30 mouse cellular contexts compared by ENCODE assay signal in the genomic region with DNA sequence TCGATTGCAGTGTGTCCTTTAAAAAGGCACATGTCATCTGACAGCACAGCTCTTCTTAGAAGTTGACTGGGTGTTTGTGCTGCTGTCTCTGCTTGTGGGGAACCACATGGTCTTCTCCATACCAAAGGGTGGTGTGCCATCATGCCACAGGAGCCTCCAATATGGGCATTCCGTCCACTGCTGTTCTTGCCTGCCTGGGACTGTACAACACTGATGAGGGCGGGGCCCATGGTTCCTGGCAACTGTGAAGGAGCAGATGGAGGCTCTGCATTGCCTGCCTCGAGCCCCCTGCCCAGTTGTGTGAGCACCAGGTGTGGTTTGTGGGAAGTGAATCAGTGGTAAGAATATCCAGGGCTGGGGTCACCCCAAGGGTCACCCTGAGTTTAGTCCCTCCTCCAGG.
A peak's percentile ranks its signal among the peaks of the same experiment; 100 is the strongest.
DNase-seq lines count a peak whose midpoint lies in the region; ATAC-seq and TF ChIP-seq lines count a peak whose summit lies in the region.
"Had no signal": no experiment of that assay in that cellular context is flagged by ENCODE, and none has a peak within 500 bp of the region (broad histone marks: within the 10 kb centered on the region; RNA-seq: fewer than 3 reads in every experiment).

No protein-coding gene starts in this region.

- no peaks in the 10 kb centered on the region for H3K27me3 ChIP-seq in forebrain, postnatal 0 days (ENCODE audit: insufficient read depth, low read length)
- no peaks in the 10 kb centered on the region for H3K27me3 ChIP-seq in forebrain, embryonic 13.5 days
- H3K27me3 ChIP-seq: CH12.LX; embryonic facial prominence, embryonic 15.5 days; heart, embryonic 12.5 days; limb, embryonic 12.5 days; neural tube, embryonic 15.5 days had no signal

- no peak overlapping the region for H3K9ac ChIP-seq in forebrain, postnatal 0 days
- no peak overlapping the region for H3K9ac ChIP-seq in forebrain, embryonic 13.5 days
- H3K9ac ChIP-seq: embryonic facial prominence, embryonic 15.5 days; heart, embryonic 12.5 days; limb, embryonic 12.5 days; neural tube, embryonic 15.5 days had no signal

- H3K4me2 ChIP-seq in forebrain, postnatal 0 days (ENCODE audit: low read depth): no peak overlapping the region
- no peak overlapping the region for H3K4me2 ChIP-seq in forebrain, embryonic 13.5 days
- H3K4me2 ChIP-seq: embryonic facial prominence, embryonic 15.5 days; heart, embryonic 12.5 days; limb, embryonic 12.5 days; liver, embryonic 11.5 days; neural tube, embryonic 15.5 days had no signal

- no peak overlapping the region for H3K4me3 ChIP-seq in forebrain, postnatal 0 days (ENCODE audit: low read depth, low read length)
- H3K4me3 ChIP-seq in forebrain, embryonic 13.5 days: no peak overlapping the region
- no peak overlapping the region for H3K4me3 ChIP-seq in macrophage (ENCODE audit: inconsistent target)
- H3K4me3 ChIP-seq: embryonic facial prominence, embryonic 10.5 days; embryonic facial prominence, embryonic 15.5 days; gastrocnemius, adult 2 months; heart, adult 2 months; heart, embryonic 12.5 days; limb, embryonic 12.5 days; neural tube, embryonic 15.5 days had no signal

- peak overlapping the region; percentile 57 for H3K27ac ChIP-seq in forebrain, postnatal 0 days (ENCODE audit: low read depth, low read length)
- H3K27ac ChIP-seq in forebrain, embryonic 13.5 days: no peak overlapping the region
- H3K27ac ChIP-seq in macrophage: peak overlapping the region; percentile 59
- H3K27ac ChIP-seq: embryonic facial prominence, embryonic 10.5 days; heart, adult 2 months; kidney, postnatal 0 days; limb, embryonic 12.5 days; neural tube, embryonic 15.5 days had no signal

- peaks cover 5% of the 10 kb centered on the region; the same call in 1 of the 2 replicates for H3K4me1 ChIP-seq in forebrain, postnatal 0 days (ENCODE audit: insufficient read depth)
- peaks cover 7% of the 10 kb centered on the region; the same call in 1 of the 2 replicates for H3K4me1 ChIP-seq in forebrain, embryonic 13.5 days

- no peaks in the 10 kb centered on the region for H3K79me2 ChIP-seq in macrophage (ENCODE audit: inconsistent target)

- H3K36me3 ChIP-seq in forebrain, postnatal 0 days (ENCODE audit: insufficient read depth): peaks cover 40% of the 10 kb centered on the region
- peaks cover 71% of the 10 kb centered on the region for H3K36me3 ChIP-seq in forebrain, embryonic 13.5 days (ENCODE audit: poor library complexity, severe bottlenecking)
- peaks cover 22% of the 10 kb centered on the region; the same call in 1 of the 2 replicates for H3K36me3 ChIP-seq in macrophage (ENCODE audit: inconsistent target)

- no peak for TF ChIP-seq CTCF in forebrain, postnatal 0 days (IDR thresholded peaks at IDR 0.05; ENCODE audit: low read depth)

- ATAC-seq in forebrain, postnatal 0 days: peak; percentile 68
- ATAC-seq in forebrain, embryonic 13.5 days: no peak; the same call in 1 of the 2 replicates
- ATAC-seq: intestine, embryonic 16.5 days had no signal

- peak; percentile 80 to 87 for DNase-seq in cerebellum, postnatal 10 days
- no peak for DNase-seq in cerebellum, adult 11 months
- no peak for DNase-seq in forebrain, postnatal 0 days
- DNase-seq in left cerebral cortex, postnatal 4 days: peak; percentile 77
- no peak for DNase-seq in left cerebral cortex, postnatal 14 days (ENCODE audit: low spot score in 2 of 2)
- DNase-seq in Muller cell, postnatal 12 days (ENCODE audit: inconsistent ontology term): no peak
- DNase-seq: adrenal gland, adult 8-10 months; cerebellum, adult 11-12 months; cerebellum, postnatal 25 days; gastrocnemius, adult 2 months; gastrocnemius, postnatal 36 days; heart, adult 2 months; kidney, adult 8-10 months; kidney, postnatal 4 days; layer of hippocampus, adult 9-11 months; midbrain, embryonic 14.5 days; retina, postnatal 1 day; spleen, adult 18-20 months; thymus, postnatal 14 days had no signal

- intact Hi-C loops in left cerebral cortex, postnatal 4 days (cut with DNase I): no loop called here
- intact Hi-C loops in left cerebral cortex, postnatal 14 days (cut with DNase I): no loop called here

- no peaks in the 10 kb centered on the region for H3K9me3 ChIP-seq in forebrain, postnatal 0 days (ENCODE audit: low read length)
- no peaks in the 10 kb centered on the region for H3K9me3 ChIP-seq in forebrain, embryonic 13.5 days (replicated peaks)
- H3K9me3 ChIP-seq: embryonic facial prominence, embryonic 10.5 days; embryonic facial prominence, embryonic 15.5 days; heart, embryonic 12.5 days; limb, embryonic 12.5 days; neural tube, embryonic 15.5 days had no signal

- 60% methylated on average over 4 of the region's 4 CpGs for WGBS in forebrain, postnatal 0 days
- WGBS in forebrain, embryonic 13.5 days: 59% methylated on average over 4 of the region's 4 CpGs
- 55% methylated on average over 4 of the region's 4 CpGs for WGBS in macrophage (ENCODE audit: missing documents)

Comparison
In these comparisons a context has a peak if more than half of its experiments do, and no peak if none do; other contexts are left out.
1. DNase-seq: peak in cerebellum, postnatal 10 days (2 of 2) and left cerebral cortex, postnatal 4 days (single experiment); none in cerebellum, adult 11 months (single experiment), forebrain, postnatal 0 days (single experiment), left cerebral cortex, postnatal 14 days (0 of 2) and Muller cell, postnatal 12 days (single experiment).